Mouse (Mus musculus): Measurements from ENCODE around the gene Slc38a10.

The Slc38a10 gene

GRCm38 (mm10) chr11:120175948-120176347, 24.8 kb upstream of the Slc38a10 start:
- no peak for DNase-seq

- DNase-seq = no peak
Measured at GRCm38 (mm10) chr11:120173213-120173612, 22.1 kb upstream of the Slc38a10 start.

- DNase-seq = no peak
Measured at GRCm38 (mm10) chr11:120171168-120171567, 20.0 kb upstream of the Slc38a10 start.

- DNase-seq = peak; percentile 79
Measured at GRCm38 (mm10) chr11:120169208-120169992, 18.3 kb upstream of the Slc38a10 start.

- no peak for DNase-seq
Measured at GRCm38 (mm10) chr11:120168516-120168915, 17.4 kb upstream of the Slc38a10 start.

GRCm38 (mm10) chr11:120167921-120168356, 16.8 kb upstream of the Slc38a10 start:
- DNase-seq = no peak

- DNase-seq = no peak
Measured at GRCm38 (mm10) chr11:120167059-120167458, 15.9 kb upstream of the Slc38a10 start.

- DNase-seq = no peak
Measured at GRCm38 (mm10) chr11:120164471-120165261, 13.5 kb upstream of the Slc38a10 start.

GRCm38 (mm10) chr11:120164028-120164427, 12.9 kb upstream of the Slc38a10 start:
- DNase-seq = no peak

GRCm38 (mm10) chr11:120163207-120163606, 12.1 kb upstream of the Slc38a10 start:
- no peak for DNase-seq

- no peak for DNase-seq
Measured at GRCm38 (mm10) chr11:120161245-120161644, 10.1 kb upstream of the Slc38a10 start.

- no peak for DNase-seq
Measured at GRCm38 (mm10) chr11:120160478-120160877, 9.3 kb upstream of the Slc38a10 start.

GRCm38 (mm10) chr11:120159653-120160052, 8.5 kb upstream of the Slc38a10 start:
- no peak for DNase-seq

- no peak for DNase-seq
Measured at GRCm38 (mm10) chr11:120158828-120159227, 7.7 kb upstream of the Slc38a10 start.

GRCm38 (mm10) chr11:120150440-120151112, 570 bp downstream of the Slc38a10 start:
- DNase-seq = no peak

- no peak for DNase-seq
Measured at GRCm38 (mm10) chr11:120149510-120150200, 1.5 kb downstream of the Slc38a10 start.

GRCm38 (mm10) chr11:120148201-120148855, 2.8 kb downstream of the Slc38a10 start:
- DNase-seq = no peak

- no peak for DNase-seq
Measured at GRCm38 (mm10) chr11:120143708-120144497, 7.2 kb downstream of the Slc38a10 start.

- DNase-seq = no peak
Measured at GRCm38 (mm10) chr11:120142601-120143051, 8.5 kb downstream of the Slc38a10 start.

GRCm38 (mm10) chr11:120140255-120140654, 10.9 kb downstream of the Slc38a10 start:
- DNase-seq = no peak

GRCm38 (mm10) chr11:120139309-120139731, 11.8 kb downstream of the Slc38a10 start:
- no peak for DNase-seq

All from right cerebral cortex, postnatal 4 days (tissue).